Mouse (Mus musculus): ENCODE measurements around the gene Gins2.

- TF ChIP-seq CTCF (IDR thresholded peaks at IDR 0.05; ENCODE audit: insufficient read depth, low read depth, low read length) (no peak), POLR2A (IDR thresholded peaks at IDR 0.05; ENCODE audit: insufficient read depth, low read depth, low read length) (no peak)
Measured at GRCm38 (mm10) chr8:120539381-120539774, 49.7 kb downstream of the Gins2 start.

Measured in olfactory bulb, adult 2 months (tissue).